Mouse (Mus musculus) embryonic stem cell, embryonic (primary cell): ENCODE results near the gene Dchs1.
"Not testable (repeated sequence)": the region's sequence is repeated elsewhere in the genome, so short reads cannot be mapped to it uniquely, and the experiment has no call there.

Experiments
- CTCF ChIA-PET, 4 experiments: fragments of 300-600 bp in 2 of 4; fragments of 350-600 bp in 2 of 4; sonication (Branson Sonifier 250); formaldehyde crosslinking; loops; one replicate each; lab custom pipeline; 2022; ENCODE audit warnings: inconsistent platforms in 2 of 4; lab: Charles Lee
- POLR2A ChIA-PET, 4 experiments: fragments of 300-600 bp in 2 of 4; fragments of 350-600 bp in 2 of 4; sonication (Branson Sonifier 250); formaldehyde crosslinking; loops; one replicate each; lab custom pipeline; 2022; ENCODE audit warnings: antibody characterized with exemption in 4 of 4, inconsistent platforms in 1 of 4; lab: Charles Lee

The Dchs1 gene

GRCm38 (mm10) chr7:105738948-105739347 is 48.5 kb downstream of the Dchs1 start:
- ChIA-PET CTCF (interaction anchor here in 2 of 4 experiments (0.7 to 1.2 kb wide), 2 partner anchors 39 to 88 kb away, joined by 3 to 6 read pairs; partner anchors contain the start of gene Dnhd1 (in 1 of the 2)), POLR2A (interaction anchor here (0.7 to 10.9 kb wide), 13 partner anchors 9 to 1425 kb away, joined by 3 to 185 read pairs (median 6); partner anchors contain the start of genes Mrpl17 (in 2 of the 4), Tpp1 (in 2 of the 4), Arfip2 (in 1 of the 4) and Dnhd1 (in 1 of the 4))

GRCm38 (mm10) chr7:105738286-105738685 is 49.2 kb downstream of the Dchs1 start:
- POLR2A ChIA-PET = interaction anchor here (0.6 to 10.9 kb wide), 13 partner anchors 10 to 1802 kb away, joined by 3 to 185 read pairs (median 6); partner anchors contain the start of genes Mrpl17 (in 2 of the 4), Tpp1 (in 2 of the 4), Arfip2 (in 1 of the 4) and Gm45799 (in 1 of the 4)
- CTCF ChIA-PET = interaction anchor here in 1 of 4 experiments (0.7 kb wide), 1 partner anchor 40 kb away, joined by 6 read pairs; no protein-coding TSS in a partner anchor

- ChIA-PET POLR2A (interaction anchor here in 3 of 4 experiments (0.6 to 10.9 kb wide), 13 partner anchors 10 to 1801 kb away, joined by 3 to 185 read pairs (median 12); partner anchors contain the start of genes Tpp1 (in 3 of the 3), Mrpl17 (in 2 of the 3), Arfip2 (in 1 of the 3) and Dnhd1 (in 1 of the 3)), CTCF (interaction anchor here in 2 of 4 experiments (0.7 to 1.6 kb wide), 3 partner anchors 11 to 329 kb away, joined by 4 to 10 read pairs (median 7); partner anchors contain the start of gene Mrpl17 (in 1 of the 2))
Observed at GRCm38 (mm10) chr7:105737648-105738047, 49.8 kb downstream of the Dchs1 start.

- POLR2A ChIA-PET = interaction anchor here (0.6 to 10.9 kb wide), 24 partner anchors 7 to 1857 kb away, joined by 3 to 185 read pairs (median 8); partner anchors contain the start of genes Tpp1 (in 4 of the 4), Mrpl17 (in 3 of the 4), Arfip2 (in 2 of the 4) and Gm45799 (in 2 of the 4)
Observed at GRCm38 (mm10) chr7:105736911-105737521, 50.4 kb downstream of the Dchs1 start, which contains the start of gene Rrp8. Gene Rrp8, minus strand, starts transcription at chr7:105737385.

GRCm38 (mm10) chr7:105736264-105736901 is 51.1 kb downstream of the Dchs1 start, which contains the start of gene Ilk:
Gene Ilk, plus strand, starts transcription at chr7:105736592.
- POLR2A ChIA-PET = interaction anchor here (0.6 to 10.9 kb wide), 25 partner anchors 8 to 1858 kb away, joined by 3 to 185 read pairs (median 8); partner anchors contain the start of genes Tpp1 (in 4 of the 4), Mrpl17 (in 3 of the 4), Arfip2 (in 2 of the 4) and Dnhd1 (in 2 of the 4)
- CTCF ChIA-PET = interaction anchor here in 1 of 4 experiments (1.2 to 1.6 kb wide), 3 partner anchors 10 to 85 kb away, joined by 4 to 9 read pairs (median 7); partner anchors contain the start of genes Dnhd1 and Mrpl17

More at GRCm38 (mm10) chr7:105736911-105737521, 50.4 kb downstream of the Dchs1 start, which contains the start of gene Rrp8:
- CTCF ChIA-PET = interaction anchor here in 2 of 4 experiments (0.7 to 1.6 kb wide), 4 partner anchors 10 to 328 kb away, joined by 4 to 10 read pairs (median 8); partner anchors contain the start of genes Dnhd1 (in 1 of the 2) and Mrpl17 (in 1 of the 2)

- POLR2A ChIA-PET = interaction anchor here (0.7 to 10.9 kb wide), 18 partner anchors 9 to 1859 kb away, joined by 3 to 185 read pairs (median 10); partner anchors contain the start of genes Tpp1 (in 4 of the 4), Mrpl17 (in 3 of the 4), Taf10 (in 3 of the 4) and Arfip2 (in 2 of the 4)
- CTCF ChIA-PET = not testable (repeated sequence)
Observed at GRCm38 (mm10) chr7:105735464-105735863, 52.0 kb downstream of the Dchs1 start.

- CTCF ChIA-PET = no interaction called here
- POLR2A ChIA-PET = interaction anchor here in 3 of 4 experiments (2.8 to 10.9 kb wide), 4 partner anchors 9 to 20 kb away, joined by 15 to 185 read pairs (median 46); partner anchors contain the start of genes Tpp1 (in 3 of the 3) and Taf10 (in 1 of the 3)
Observed at GRCm38 (mm10) chr7:105734826-105735225, 52.6 kb downstream of the Dchs1 start.

GRCm38 (mm10) chr7:105733836-105734235 is 53.6 kb downstream of the Dchs1 start:
- CTCF ChIA-PET = no interaction called here

GRCm38 (mm10) chr7:105728701-105729428 is 58.6 kb downstream of the Dchs1 start:
- CTCF ChIA-PET = interaction anchor here in 1 of 4 experiments (1.1 kb wide), 1 partner anchor 14 kb away, joined by 3 read pairs; no protein-coding TSS in a partner anchor

More at GRCm38 (mm10) chr7:105733836-105734235, 53.6 kb downstream of the Dchs1 start:
- POLR2A ChIA-PET = interaction anchor here in 2 of 4 experiments (1.4 to 10.9 kb wide), 5 partner anchors 10 to 28 kb away, joined by 3 to 185 read pairs (median 15); partner anchors contain the start of genes Taf10 (in 2 of the 2) and Tpp1 (in 2 of the 2)

GRCm38 (mm10) chr7:105726980-105727325 is 60.5 kb downstream of the Dchs1 start:
- CTCF ChIA-PET = interaction anchor here in 3 of 4 experiments (0.6 to 1.5 kb wide), 16 partner anchors 10 to 444 kb away, joined by 3 to 7 read pairs (median 4); partner anchors contain the start of genes Mrpl17 (in 2 of the 3), Taf10 (in 2 of the 3), Dnhd1 (in 1 of the 3) and Ilk (in 1 of the 3)
- POLR2A ChIA-PET = interaction anchor here in 3 of 4 experiments (0.6 to 3.8 kb wide), 15 partner anchors 9 to 336 kb away, joined by 3 to 15 read pairs (median 4); partner anchors contain the start of genes Tpp1 (in 3 of the 3), Rrp8 (in 2 of the 3), Dnhd1 (in 1 of the 3) and Ilk (in 1 of the 3)

More at GRCm38 (mm10) chr7:105728701-105729428, 58.6 kb downstream of the Dchs1 start:
- POLR2A ChIA-PET = interaction anchor here in 2 of 4 experiments (0.6 to 3.8 kb wide), 3 partner anchors 11 to 82 kb away, joined by 3 to 15 read pairs (median 4); partner anchors contain the start of gene Mrpl17 (in 1 of the 2)

- ChIA-PET CTCF (interaction anchor here in 3 of 4 experiments (0.6 to 1.5 kb wide), 12 partner anchors 11 to 443 kb away, joined by 3 to 7 read pairs (median 4); partner anchors contain the start of genes Mrpl17 (in 2 of the 3), Dnhd1 (in 1 of the 3), Ilk (in 1 of the 3) and Rrp8 (in 1 of the 3)), POLR2A (interaction anchor here in 3 of 4 experiments (0.6 to 3.8 kb wide), 12 partner anchors 10 to 326 kb away, joined by 3 to 15 read pairs (median 4); partner anchors contain the start of genes Tpp1 (in 3 of the 3), Dnhd1 (in 1 of the 3), Ilk (in 1 of the 3) and Mrpl17 (in 1 of the 3))
Observed at GRCm38 (mm10) chr7:105726144-105726979, 61.1 kb downstream of the Dchs1 start.

GRCm38 (mm10) chr7:105721916-105722315 is 65.5 kb downstream of the Dchs1 start:
- ChIA-PET POLR2A (interaction anchor here in 2 of 4 experiments (0.5 to 1.0 kb wide), 2 partner anchors 86 to 88 kb away, joined by 3 to 5 read pairs; no protein-coding TSS in a partner anchor), CTCF (interaction anchor here in 1 of 4 experiments (1.6 kb wide), 1 partner anchor 71 kb away, joined by 6 read pairs; the partner anchor contains the start of gene Dnhd1)

GRCm38 (mm10) chr7:105715366-105715765 is 72.1 kb downstream of the Dchs1 start:
- POLR2A ChIA-PET = interaction anchor here in 2 of 4 experiments (0.6 to 1.4 kb wide), 2 partner anchors 95 to 379 kb away, joined by 3 to 5 read pairs; partner anchors contain the start of gene Mrpl17 (in 1 of the 2)
- CTCF ChIA-PET = interaction anchor here in 2 of 4 experiments (0.7 to 1.0 kb wide), 3 partner anchors 14 to 92 kb away, joined by 3 read pairs; no protein-coding TSS in a partner anchor

- POLR2A ChIA-PET = no interaction called here
Observed at GRCm38 (mm10) chr7:105708733-105709132, 78.7 kb downstream of the Dchs1 start.

GRCm38 (mm10) chr7:105703816-105704215 is 83.6 kb downstream of the Dchs1 start:
- CTCF ChIA-PET = interaction anchor here in 1 of 4 experiments (1.4 kb wide), 1 partner anchor 53 kb away, joined by 3 read pairs; the partner anchor contains the start of gene Dnhd1
- POLR2A ChIA-PET = no interaction called here

More at GRCm38 (mm10) chr7:105708733-105709132, 78.7 kb downstream of the Dchs1 start:
- CTCF ChIA-PET = interaction anchor here in 1 of 4 experiments (0.7 kb wide), 1 partner anchor 24 kb away, joined by 5 read pairs; no protein-coding TSS in a partner anchor
